Mouse (Mus musculus) E14TG2a.4 (cell line): ENCODE results near the gene Igdcc4.
A peak's percentile ranks its signal among the peaks of the same experiment; 100 is the strongest.

ENCODE experiments used
- H3K27me3 ChIP-seq: 2 replicates; pipeline ENCODE4 v1.6.1; 2014; ENCODE audit warnings: low read length, control low read depth; ENCODE audit not compliant: insufficient read depth
- H3K36me3 ChIP-seq: 2 replicates; pipeline ENCODE4 v1.6.1; 2014; ENCODE audit warnings: low read length, control low read depth; ENCODE audit not compliant: insufficient read depth
- H3K4me1 ChIP-seq: replicated peaks from 2 replicates; pipeline ENCODE4 v1.6.1; 2014; ENCODE audit warnings: low read depth, low read length, control low read depth
- H3K4me3 ChIP-seq: replicated peaks from 2 replicates; pipeline ENCODE4 v1.5.1; 2014; ENCODE audit warnings: mild to moderate bottlenecking, low read length
- H3K9me3 ChIP-seq: 2 replicates; pipeline ENCODE4 v1.6.1; 2014; ENCODE audit warnings: low read length, control low read depth
- CTCF ChIP-seq: conservative IDR thresholded peaks from 2 replicates; pipeline ENCODE4 v1.5.1; 2014; ENCODE audit warnings: low read length
- NANOG ChIP-seq: IDR thresholded peaks from 2 replicates; pipeline ENCODE4 v1.6.1; 2014; ENCODE audit warnings: borderline replicate concordance, low read length, mixed read lengths
- POU5F1 ChIP-seq: IDR thresholded peaks from 2 replicates; pipeline ENCODE4 v1.6.1; 2014; ENCODE audit warnings: low read length, borderline replicate concordance

Igdcc4 gene

GRCm38 (mm10) chr9:65083075-65083765 is 18.1 kb upstream of the Igdcc4 start:
- H3K27me3 ChIP-seq: no peaks in the 10 kb centered on the region
- H3K4me1 ChIP-seq: peaks cover 25% of the 10 kb centered on the region
- peaks cover 10% of the 10 kb centered on the region; the same call in 1 of the 2 replicates for H3K9me3 ChIP-seq
- H3K4me3 ChIP-seq: 0 out of 2 replicates have a peak overlapping the region, but pooled peaks have one; percentile 27
- TF ChIP-seq POU5F1 (no peak), CTCF (no peak), NANOG (no peak)
- H3K36me3 ChIP-seq: peaks cover 31% of the 10 kb centered on the region

GRCm38 (mm10) chr9:65084198-65084807 is 17.0 kb upstream of the Igdcc4 start:
- H3K4me1 ChIP-seq: peaks cover 25% of the 10 kb centered on the region
- H3K27me3 ChIP-seq: peaks cover 1% of the 10 kb centered on the region; the same call in 1 of the 2 replicates
- TF ChIP-seq POU5F1: no peak
- no peak for TF ChIP-seq NANOG
- TF ChIP-seq CTCF: no peak
- H3K9me3 ChIP-seq: peaks cover 10% of the 10 kb centered on the region; the same call in 1 of the 2 replicates
- H3K4me3 ChIP-seq: no peak overlapping the region
- peaks cover 20% of the 10 kb centered on the region for H3K36me3 ChIP-seq

GRCm38 (mm10) chr9:65085270-65085669 is 16.0 kb upstream of the Igdcc4 start:
- Histone ChIP-seq H3K27me3 (peaks cover 3% of the 10 kb centered on the region; the same call in 1 of the 2 replicates), H3K9me3 (peaks cover 10% of the 10 kb centered on the region; the same call in 1 of the 2 replicates), H3K4me3 (no peak overlapping the region), H3K36me3 (peaks cover 17% of the 10 kb centered on the region), H3K4me1 (peaks cover 25% of the 10 kb centered on the region)
- TF ChIP-seq NANOG (no peak), CTCF (no peak), POU5F1 (no peak)

GRCm38 (mm10) chr9:65086801-65087200 is 14.5 kb upstream of the Igdcc4 start:
- Histone ChIP-seq H3K9me3 (peaks cover 10% of the 10 kb centered on the region; the same call in 1 of the 2 replicates), H3K27me3 (peaks cover 5% of the 10 kb centered on the region; the same call in 1 of the 2 replicates), H3K36me3 (0 out of 2 replicates have a peak, but pooled peaks cover 3% of the 10 kb centered on the region), H3K4me1 (peaks cover 30% of the 10 kb centered on the region), H3K4me3 (no peak overlapping the region)
- TF ChIP-seq POU5F1: no peak
- no peak for TF ChIP-seq NANOG
- TF ChIP-seq CTCF: no peak

GRCm38 (mm10) chr9:65087490-65087889 is 13.8 kb upstream of the Igdcc4 start:
- TF ChIP-seq POU5F1 (no peak), CTCF (no peak), NANOG (no peak)
- no peak overlapping the region for H3K4me3 ChIP-seq
- peaks cover 10% of the 10 kb centered on the region; the same call in 1 of the 2 replicates for H3K9me3 ChIP-seq
- no peaks in the 10 kb centered on the region for H3K36me3 ChIP-seq
- peaks cover 30% of the 10 kb centered on the region for H3K4me1 ChIP-seq
- peaks cover 5% of the 10 kb centered on the region; the same call in 1 of the 2 replicates for H3K27me3 ChIP-seq

DNA sequence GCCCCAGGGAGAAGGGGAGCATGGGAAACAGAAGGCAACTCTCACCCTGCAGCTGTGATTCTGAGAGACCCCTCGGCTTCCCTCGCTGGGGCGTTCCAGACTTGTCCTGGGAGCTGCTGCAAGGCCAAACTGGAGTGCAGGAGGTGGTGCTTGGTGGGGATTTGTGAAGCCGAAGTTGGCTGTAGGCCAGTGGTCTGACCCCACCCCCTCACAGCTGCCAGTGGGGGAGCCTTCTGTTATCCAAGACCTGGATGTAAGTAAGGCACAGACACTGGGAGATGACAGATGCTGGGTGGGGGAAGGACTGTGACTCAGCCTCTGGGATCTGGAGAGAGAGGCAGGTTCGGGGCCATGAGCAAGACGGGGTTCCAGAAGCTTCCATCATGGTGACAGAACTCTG is 7.0 kb upstream of the Igdcc4 start:
- H3K36me3 ChIP-seq: no peaks in the 10 kb centered on the region
- H3K4me1 ChIP-seq: peaks cover 33% of the 10 kb centered on the region
- no peaks in the 10 kb centered on the region for H3K9me3 ChIP-seq
- TF ChIP-seq CTCF (no peak), POU5F1 (no peak), NANOG (no peak)
- peaks cover 13% of the 10 kb centered on the region for H3K27me3 ChIP-seq
- no peak overlapping the region for H3K4me3 ChIP-seq

DNA sequence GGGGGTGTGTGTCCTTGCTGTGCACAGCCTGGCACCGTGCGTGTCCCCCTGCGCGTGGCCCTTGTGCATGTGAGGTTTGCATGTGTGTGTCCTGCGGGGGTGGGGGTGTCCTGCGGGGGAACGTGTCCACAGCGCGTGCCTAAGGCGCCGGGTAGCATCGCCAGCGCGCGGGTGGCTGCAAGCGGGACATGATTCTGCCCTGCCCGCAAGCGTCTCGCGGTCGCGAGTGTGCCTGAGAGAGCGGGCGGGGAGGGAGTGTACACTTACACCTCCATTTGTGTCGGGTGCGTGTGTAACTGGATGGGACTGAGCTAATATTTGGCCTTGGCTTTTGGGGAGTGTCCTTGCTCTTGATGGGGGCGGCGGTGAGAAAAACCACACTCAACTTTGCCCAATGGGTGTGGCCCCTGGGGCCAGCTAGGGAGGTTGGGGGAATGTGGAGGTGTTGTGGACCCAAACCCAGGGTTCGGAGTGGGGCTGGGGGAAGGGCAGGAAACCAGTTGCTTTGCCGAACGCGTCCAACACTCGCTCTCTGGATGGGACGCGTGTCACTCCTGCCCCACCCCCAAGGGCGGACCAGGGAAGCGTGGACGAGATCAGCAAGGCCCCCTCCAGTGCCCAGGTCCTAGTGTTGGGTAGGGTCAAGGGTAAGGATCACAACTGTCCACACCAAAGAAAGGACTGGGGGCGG is 545 bp downstream of the Igdcc4 start:
- peaks cover 64% of the 10 kb centered on the region for H3K27me3 ChIP-seq
- H3K36me3 ChIP-seq: no peaks in the 10 kb centered on the region
- peak overlapping the region; percentile 85 for H3K4me3 ChIP-seq
- peaks cover 67% of the 10 kb centered on the region for H3K4me1 ChIP-seq
- H3K9me3 ChIP-seq: no peaks in the 10 kb centered on the region; the same call in 1 of the 2 replicates
- TF ChIP-seq NANOG (no peak), POU5F1 (no peak), CTCF (no peak)

GRCm38 (mm10) chr9:65102377-65103172 is 1.3 kb downstream of the Igdcc4 start:
- Histone ChIP-seq H3K9me3 (no peaks in the 10 kb centered on the region; the same call in 1 of the 2 replicates), H3K36me3 (no peaks in the 10 kb centered on the region)
- no peak for TF ChIP-seq POU5F1
- TF ChIP-seq CTCF: no peak
- no peak for TF ChIP-seq NANOG

More at GRCm38 (mm10) chr9:65102377-65103172, 1.3 kb downstream of the Igdcc4 start:
- Histone ChIP-seq H3K27me3 (peaks cover 70% of the 10 kb centered on the region), H3K4me1 (peaks cover 74% of the 10 kb centered on the region), H3K4me3 (peak overlapping the region; percentile 85)
